Mouse (Mus musculus) ES-Bruce4 (cell line): ENCODE data around the gene Gm3336. TPM values are rescaled to one million over a fixed set of nuclear protein-coding genes. Genes with fewer than 3 reads are reported as not detected.
A peak's percentile ranks its signal among the peaks of the same experiment; 100 is the strongest.

ENCODE experiments used
- H3K27ac ChIP-seq: 2 replicates; pipeline ENCODE4 v1.5.1; 2012; ENCODE audit warnings: low read length, inconsistent platforms; ENCODE audit not compliant: insufficient read depth
- H3K27me3 ChIP-seq: 2 replicates; pipeline ENCODE4 v1.6.1; 2012; ENCODE audit warnings: mild to moderate bottlenecking, low read length, inconsistent platforms; ENCODE audit not compliant: control insufficient read depth, poor library complexity, insufficient read depth, severe bottlenecking
- H3K36me3 ChIP-seq: 2 replicates; pipeline ENCODE4 v1.6.1; 2012; ENCODE audit warnings: inconsistent platforms, mild to moderate bottlenecking, low read length, moderate library complexity; ENCODE audit not compliant: control insufficient read depth, poor library complexity, insufficient read depth, severe bottlenecking
- H3K4me1 ChIP-seq: one replicate; pipeline ENCODE4 v1.8.1; 2011; ENCODE audit warnings: low read length; ENCODE audit not compliant: control insufficient read depth, insufficient read depth
- H3K4me3 ChIP-seq: 2 replicates; pipeline ENCODE4 v1.5.1; 2011; ENCODE audit warnings: low read depth, mild to moderate bottlenecking, low read length
- H3K9ac ChIP-seq: 2 replicates; pipeline ENCODE4 v1.6.1; 2012; ENCODE audit warnings: low read depth, mild to moderate bottlenecking, inconsistent platforms; ENCODE audit not compliant: poor library complexity, severe bottlenecking
- H3K9me3 ChIP-seq: replicated peaks from 2 replicates; pipeline ENCODE4 v1.6.1; 2012; ENCODE audit warnings: mild to moderate bottlenecking, low read length, inconsistent platforms; ENCODE audit not compliant: control insufficient read depth, poor library complexity, insufficient read depth, severe bottlenecking
- CTCF ChIP-seq: IDR thresholded peaks from one replicate; pipeline ENCODE4 v1.8.1; 2011; ENCODE audit warnings: low read depth, low read length
- EP300 ChIP-seq: IDR thresholded peaks from 2 replicates; pipeline ENCODE4 v1.6.1; 2011; ENCODE audit warnings: low read depth, low read length; ENCODE audit not compliant: insufficient read depth
- POLR2A ChIP-seq: IDR thresholded peaks from one replicate; pipeline ENCODE4 v1.8.1; 2011; ENCODE audit warnings: low read length; ENCODE audit not compliant: insufficient read depth
- polyA plus RNA-seq: library from polyadenylated mRNA; stranded (reverse); fragments of >200 nt; gene quantifications from 2 replicates; pipeline ENCODE4 v1.2.4, GENCODE M21; 2011; ENCODE audit warnings: low read depth; ENCODE audit not compliant: missing spikeins, insufficient read depth, insufficient read length

Gm3336 gene
- polyA plus RNA-seq = 0.99 and 2.5 TPM in 2 replicates

DNA sequence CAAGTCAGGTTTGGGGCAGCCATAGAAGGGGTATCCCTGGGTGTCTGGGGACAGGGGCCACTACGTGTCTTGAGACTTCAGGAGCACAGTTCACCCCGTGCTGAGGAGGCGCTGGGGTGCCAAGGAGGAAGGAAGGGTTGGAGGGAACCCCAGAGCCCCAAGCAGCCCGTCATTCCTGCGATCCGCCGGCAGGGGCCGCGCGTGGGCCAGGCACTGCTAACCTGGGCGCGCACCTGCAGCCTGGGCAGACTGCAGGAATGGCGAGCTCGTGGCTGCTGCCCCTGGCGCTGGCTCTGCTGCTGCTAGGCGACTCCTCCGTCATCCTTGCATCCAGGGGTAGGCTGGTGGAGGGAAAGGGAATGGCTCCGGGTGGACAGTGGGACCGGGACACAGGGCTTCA, at the start of gene Gm3336:
TSS of gene Gm3336 (plus strand) at position 247 of the 400 bp plus-strand sequence.
- Histone ChIP-seq H3K4me3 (peak within 1 kb of the TSS; percentile 13), H3K36me3 (no peaks in the 10 kb centered on the region), H3K9ac (peak within 1 kb of the TSS; percentile 19; the same call in 1 of the 2 replicates), H3K9me3 (no peaks in the 10 kb centered on the region), H3K4me1 (no peaks in the 10 kb centered on the region), H3K27ac (no peak within 1 kb of the TSS), H3K27me3 (no peaks in the 10 kb centered on the region)
- TF ChIP-seq CTCF (peak; percentile 81), POLR2A (no peak)

GRCm38 (mm10) chr8:70671615-70672324, 46.6 kb upstream of the Gm3336 start:
- Histone ChIP-seq H3K27me3 (no peaks in the 10 kb centered on the region), H3K4me1 (peaks cover 6% of the 10 kb centered on the region), H3K4me3 (no peak overlapping the region), H3K36me3 (peaks cover 4% of the 10 kb centered on the region; the same call in 1 of the 2 replicates), H3K9me3 (no peaks in the 10 kb centered on the region), H3K27ac (peak overlapping the region; percentile 83), H3K9ac (peak overlapping the region; percentile 80; the same call in 1 of the 2 replicates)
- TF ChIP-seq POLR2A (no peak), CTCF (no peak), EP300 (no peak)

DNA sequence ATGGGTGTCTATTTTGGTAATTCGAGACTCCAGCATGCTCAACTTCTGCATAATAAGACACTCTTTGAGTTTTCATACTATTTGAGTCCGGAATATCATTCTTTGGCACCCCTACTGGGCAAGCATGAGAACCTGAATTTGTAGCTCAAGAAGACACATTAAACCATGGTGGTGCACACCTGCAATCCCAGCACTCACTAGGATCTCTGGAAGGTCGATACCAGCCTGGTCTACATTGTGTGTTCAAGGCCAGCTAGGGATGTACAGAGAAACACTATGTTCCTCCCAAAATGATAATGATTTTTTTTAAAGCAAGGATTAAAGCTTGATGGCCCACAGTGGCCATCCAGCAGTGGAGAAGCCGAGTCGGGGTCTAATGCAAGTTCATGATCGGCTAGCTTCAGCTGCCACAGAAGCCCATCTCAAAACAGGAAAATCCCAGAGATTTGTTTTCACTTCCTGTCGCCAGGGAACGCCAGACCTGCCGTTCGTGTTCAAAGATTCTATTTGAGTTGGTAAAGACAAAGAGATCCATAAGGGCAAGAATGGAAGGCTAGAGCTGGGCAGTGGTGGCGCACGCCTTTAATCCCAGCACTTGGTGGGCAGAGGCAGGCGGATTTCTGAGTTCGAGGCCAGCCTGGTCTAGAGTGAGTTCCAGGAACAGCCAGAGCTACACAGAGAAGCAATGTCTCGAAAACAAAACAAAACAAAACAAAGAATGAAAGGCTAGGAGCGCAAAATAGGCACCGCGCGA, 45.8 kb upstream of the Gm3336 start:
- H3K4me1 ChIP-seq = peaks cover 3% of the 10 kb centered on the region
- H3K36me3 ChIP-seq = peaks cover 4% of the 10 kb centered on the region; the same call in 1 of the 2 replicates
- H3K9me3 ChIP-seq = no peaks in the 10 kb centered on the region
- H3K27me3 ChIP-seq = no peaks in the 10 kb centered on the region
- TF ChIP-seq CTCF (no peak), POLR2A (no peak), EP300 (no peak)
- peak overlapping the region; percentile 64 for H3K4me3 ChIP-seq
- peak overlapping the region; percentile 80 for H3K9ac ChIP-seq
- peak overlapping the region; percentile 83 for H3K27ac ChIP-seq

GRCm38 (mm10) chr8:70673079-70673856, 45.1 kb upstream of the Gm3336 start, which contains the start of gene Lsm4:
Lsm4 (plus strand) TSS chr8:70673248.
- Histone ChIP-seq H3K27me3 (no peaks in the 10 kb centered on the region), H3K27ac (peak within 1 kb of the TSS; percentile 95), H3K4me1 (peaks cover 3% of the 10 kb centered on the region), H3K4me3 (peak within 1 kb of the TSS; percentile 78), H3K9ac (peak within 1 kb of the TSS; percentile 81), H3K36me3 (peaks cover 5% of the 10 kb centered on the region; the same call in 1 of the 2 replicates), H3K9me3 (no peaks in the 10 kb centered on the region)
- TF ChIP-seq CTCF (peak; percentile 72), EP300 (0 out of 2 replicates have a peak, but pooled peaks have one; percentile 35), POLR2A (peak; percentile 91)

GRCm38 (mm10) chr8:70674109-70674508, 44.2 kb upstream of the Gm3336 start:
- H3K36me3 ChIP-seq = peaks cover 13% of the 10 kb centered on the region; the same call in 1 of the 2 replicates
- H3K9me3 ChIP-seq = no peaks in the 10 kb centered on the region
- H3K4me3 ChIP-seq = peak overlapping the region; percentile 78
- H3K4me1 ChIP-seq = peaks cover 3% of the 10 kb centered on the region
- TF ChIP-seq CTCF (no peak), EP300 (0 out of 2 replicates have a peak, but pooled peaks have one; percentile 8), POLR2A (no peak)
- H3K27me3 ChIP-seq = no peaks in the 10 kb centered on the region
- peak overlapping the region; percentile 95 for H3K27ac ChIP-seq
- H3K9ac ChIP-seq = peak overlapping the region; percentile 81
